Mouse (Mus musculus) MEL (cell line): ENCODE results near the gene R3hcc1l. TPM values are rescaled to one million over a fixed set of nuclear protein-coding genes. Genes with fewer than 3 reads are reported as not detected.

Experiments
- DNase-seq: peaks from one replicate; pipeline ENCODE4 v3.0.0; 2011; ENCODE audit warnings: low read depth, low spot score
- H3K27ac ChIP-seq: 2 replicates; pipeline ENCODE4 v1.5.1; 2012; ENCODE audit warnings: low read depth, mild to moderate bottlenecking, control low read depth, low read length, moderate library complexity; ENCODE audit not compliant: control insufficient read depth
- H3K27me3 ChIP-seq, 2 experiments: fragments of 150-350 bp in 1 of 2; sonication (generic) in 1 of 2; 2 replicates each; pipeline ENCODE4 v1.6.1; 2012; ENCODE audit warnings: low read length in 2 of 2, mild to moderate bottlenecking in 2 of 2, improper control_type of control experiment in 1 of 2, moderate library complexity in 1 of 2; ENCODE audit not compliant: insufficient read depth in 2 of 2, control insufficient read depth in 1 of 2
- H3K36me3 ChIP-seq, 2 experiments: 2 replicates each; pipeline ENCODE4 v1.6.1; 2012 to 2014; ENCODE audit warnings: low read length in 2 of 2, improper control_type of control experiment in 1 of 2, inconsistent platforms in 1 of 2, mild to moderate bottlenecking in 1 of 2; ENCODE audit not compliant: insufficient read depth in 2 of 2, control insufficient read depth in 1 of 2
- H3K4me1 ChIP-seq, 2 experiments: fragments of 150-350 bp in 1 of 2; sonication (generic) in 1 of 2; 2 replicates each; pipeline ENCODE4 v1.6.1; 2012; ENCODE audit warnings: low read length in 2 of 2, improper control_type of control experiment in 1 of 2, mild to moderate bottlenecking in 1 of 2; ENCODE audit not compliant: insufficient read depth in 2 of 2, control insufficient read depth in 1 of 2
- H3K4me3 ChIP-seq, 2 experiments: fragments of 150-350 bp in 1 of 2; sonication (generic) in 1 of 2; 2 replicates each; pipeline ENCODE4 v1.5.1; 2012; ENCODE audit warnings: low read depth in 2 of 2, low read length in 2 of 2, mild to moderate bottlenecking in 2 of 2, moderate library complexity in 2 of 2, control low read depth in 1 of 2, improper control_type of control experiment in 1 of 2; ENCODE audit not compliant: control insufficient read depth in 1 of 2, insufficient read depth in 1 of 2
- H3K79me2 ChIP-seq: 2 replicates; pipeline ENCODE4 v1.6.1; 2012; ENCODE audit warnings: mild to moderate bottlenecking, low read length, moderate library complexity; ENCODE audit not compliant: control insufficient read depth, poor library complexity, insufficient read depth
- H3K9ac ChIP-seq: 2 replicates; pipeline ENCODE4 v1.6.1; 2012; ENCODE audit warnings: low read depth, mild to moderate bottlenecking, control low read depth, low read length, moderate library complexity; ENCODE audit not compliant: control insufficient read depth, poor library complexity, severe bottlenecking
- H3K9me3 ChIP-seq: fragments of 150-350 bp; sonication (generic); replicated peaks from 2 replicates; pipeline ENCODE4 v1.6.1; 2012; ENCODE audit warnings: mild to moderate bottlenecking, low read length, improper control_type of control experiment, moderate library complexity; ENCODE audit not compliant: insufficient read depth
- BHLHE40 ChIP-seq: IDR thresholded peaks from 2 replicates; pipeline ENCODE4 v1.6.1; 2012; ENCODE audit warnings: low read depth, mild to moderate bottlenecking, inconsistent platforms, low read length, improper control_type of control experiment, borderline replicate concordance
- CHD1 ChIP-seq: IDR thresholded peaks from 2 replicates; pipeline ENCODE4 v1.6.1; 2012; ENCODE audit warnings: low read depth, mild to moderate bottlenecking, inconsistent platforms, low read length, improper control_type of control experiment
- CHD2 ChIP-seq: IDR thresholded peaks from 2 replicates; pipeline ENCODE4 v1.6.1; 2011; ENCODE audit warnings: low read length, improper control_type of control experiment
- CTCF ChIP-seq, 3 experiments: IDR thresholded peaks in 2 of 3; conservative IDR thresholded peaks in 1 of 3; 2 replicates each; pipeline ENCODE4 v1.5.1; 2011 to 2012; ENCODE audit warnings: low read length in 3 of 3, low read depth in 2 of 3, mild to moderate bottlenecking in 2 of 3, improper control_type of control experiment in 1 of 3, inconsistent platforms in 1 of 3, mixed read lengths in 1 of 3, moderate library complexity in 1 of 3; ENCODE audit not compliant: control insufficient read depth in 1 of 3, insufficient read depth in 1 of 3, poor library complexity in 1 of 3, severe bottlenecking in 1 of 3
- E2F4 ChIP-seq: IDR thresholded peaks from 2 replicates; pipeline ENCODE4 v1.6.1; 2011; ENCODE audit warnings: low read depth, low read length, improper control_type of control experiment, borderline replicate concordance
- EP300 ChIP-seq, 2 experiments: IDR thresholded peaks; 2 replicates each; pipeline ENCODE4 v1.6.1; 2011; ENCODE audit warnings: improper control_type of control experiment in 2 of 2, low read length in 2 of 2, low read depth in 1 of 2, mild to moderate bottlenecking in 1 of 2
- ETS1 ChIP-seq: IDR thresholded peaks from 2 replicates; pipeline ENCODE4 v1.6.1; 2012; ENCODE audit warnings: low read depth, mild to moderate bottlenecking, inconsistent platforms, low read length, improper control_type of control experiment, moderate library complexity
- GATA1 ChIP-seq: IDR thresholded peaks from 2 replicates; pipeline ENCODE4 v1.6.1; 2011; ENCODE audit warnings: low read depth, low read length, improper control_type of control experiment
- HCFC1 ChIP-seq: IDR thresholded peaks from 2 replicates; pipeline ENCODE4 v1.6.1; 2012; ENCODE audit warnings: low read depth, mild to moderate bottlenecking, inconsistent platforms, low read length, improper control_type of control experiment, moderate library complexity
- JUND ChIP-seq: IDR thresholded peaks from 2 replicates; pipeline ENCODE4 v1.6.1; 2011; ENCODE audit warnings: low read depth, mild to moderate bottlenecking, improper control_type of control experiment, low read length
- KAT2A ChIP-seq: conservative IDR thresholded peaks from 2 replicates; pipeline ENCODE4 v1.6.1; 2012; ENCODE audit warnings: low read depth, low read length, improper control_type of control experiment, inconsistent platforms
- MAFK ChIP-seq: IDR thresholded peaks from 2 replicates; pipeline ENCODE4 v1.6.1; 2011; ENCODE audit warnings: low read depth, mild to moderate bottlenecking, low read length, improper control_type of control experiment, borderline replicate concordance
- MAX ChIP-seq: IDR thresholded peaks from 2 replicates; pipeline ENCODE4 v1.6.1; 2011; ENCODE audit warnings: low read length, improper control_type of control experiment
- MAZ ChIP-seq: IDR thresholded peaks from 2 replicates; pipeline ENCODE4 v1.6.1; 2012; ENCODE audit warnings: low read depth, mild to moderate bottlenecking, inconsistent platforms, low read length, improper control_type of control experiment
- MEF2A ChIP-seq: IDR thresholded peaks from 2 replicates; pipeline ENCODE4 v1.6.1; 2014; ENCODE audit warnings: low read depth, mild to moderate bottlenecking, inconsistent platforms, low read length, improper control_type of control experiment; ENCODE audit not compliant: poor library complexity, insufficient replicate concordance, severe bottlenecking; ENCODE audit errors: extremely low read depth
- MXI1 ChIP-seq: IDR thresholded peaks from 2 replicates; pipeline ENCODE4 v1.6.1; 2011; ENCODE audit warnings: mild to moderate bottlenecking, low read depth, low read length, improper control_type of control experiment
- MYB ChIP-seq: IDR thresholded peaks from 2 replicates; pipeline ENCODE4 v1.6.1; 2011; ENCODE audit warnings: mild to moderate bottlenecking, low read depth, low read length, improper control_type of control experiment
- NELFE ChIP-seq: IDR thresholded peaks from 2 replicates; pipeline ENCODE4 v1.6.1; 2011; ENCODE audit warnings: low read depth, low read length, improper control_type of control experiment
- NRF1 ChIP-seq: IDR thresholded peaks from 2 replicates; pipeline ENCODE4 v1.6.1; 2014; ENCODE audit warnings: low read depth, mild to moderate bottlenecking, inconsistent platforms, low read length, improper control_type of control experiment, moderate library complexity; ENCODE audit not compliant: poor library complexity, insufficient read depth, severe bottlenecking
- POLR2A ChIP-seq, 2 experiments: IDR thresholded peaks; 2 replicates each; pipeline ENCODE4 v1.6.1; 2011 to 2012; ENCODE audit warnings: low read length in 2 of 2, mild to moderate bottlenecking in 2 of 2, control low read depth in 1 of 2, improper control_type of control experiment in 1 of 2, low read depth in 1 of 2, moderate library complexity in 1 of 2; ENCODE audit not compliant: control insufficient read depth in 1 of 2, insufficient read depth in 1 of 2, poor library complexity in 1 of 2
- POLR2AphosphoS5 ChIP-seq: IDR thresholded peaks from 2 replicates; pipeline ENCODE4 v1.6.1; 2012; ENCODE audit warnings: low read depth, borderline replicate concordance, mild to moderate bottlenecking, inconsistent platforms, low read length, moderate library complexity, mixed read lengths
- RAD21 ChIP-seq: IDR thresholded peaks from 2 replicates; pipeline ENCODE4 v1.6.1; 2011; ENCODE audit warnings: mild to moderate bottlenecking, low read depth, low read length, improper control_type of control experiment
- RCOR1 ChIP-seq: IDR thresholded peaks from 2 replicates; pipeline ENCODE4 v1.6.1; 2012; ENCODE audit warnings: low read depth, mild to moderate bottlenecking, inconsistent platforms, low read length, improper control_type of control experiment
- SIN3A ChIP-seq: IDR thresholded peaks from 2 replicates; pipeline ENCODE4 v1.6.1; 2012; ENCODE audit warnings: low read length, improper control_type of control experiment, inconsistent platforms
- SMC3 ChIP-seq: IDR thresholded peaks from 2 replicates; pipeline ENCODE4 v1.6.1; 2011; ENCODE audit warnings: low read depth, low read length, improper control_type of control experiment
- TAL1 ChIP-seq: IDR thresholded peaks from 2 replicates; pipeline ENCODE4 v1.6.1; 2012; ENCODE audit warnings: mild to moderate bottlenecking, inconsistent platforms, low read length, moderate library complexity, mixed read lengths
- TBP ChIP-seq: IDR thresholded peaks from 2 replicates; pipeline ENCODE4 v1.8.0; 2011; ENCODE audit warnings: low read depth, low read length, improper control_type of control experiment
- TCF12 ChIP-seq: IDR thresholded peaks from 2 replicates; pipeline ENCODE4 v1.6.1; 2014; ENCODE audit warnings: low read depth, mild to moderate bottlenecking, inconsistent platforms, low read length, improper control_type of control experiment, moderate library complexity
- UBTF ChIP-seq: IDR thresholded peaks from 2 replicates; pipeline ENCODE4 v1.6.1; 2012; ENCODE audit warnings: low read depth, mild to moderate bottlenecking, inconsistent platforms, low read length, improper control_type of control experiment, moderate library complexity, borderline replicate concordance; ENCODE audit not compliant: insufficient read depth
- USF1 ChIP-seq: IDR thresholded peaks from 2 replicates; pipeline ENCODE4 v1.6.1; 2014; ENCODE audit warnings: low read depth, mild to moderate bottlenecking, inconsistent platforms, low read length, improper control_type of control experiment, moderate library complexity
- USF2 ChIP-seq, 2 experiments: IDR thresholded peaks; 2 replicates each; pipeline ENCODE4 v1.6.1; 2011 to 2012; ENCODE audit warnings: improper control_type of control experiment in 2 of 2, low read length in 2 of 2, borderline replicate concordance in 1 of 2, inconsistent platforms in 1 of 2, low read depth in 1 of 2, mild to moderate bottlenecking in 1 of 2; ENCODE audit not compliant: insufficient read depth in 1 of 2
- ZC3H11A ChIP-seq: IDR thresholded peaks from 2 replicates; pipeline ENCODE4 v1.6.1; 2012; ENCODE audit warnings: low read depth, mild to moderate bottlenecking, inconsistent platforms, low read length, improper control_type of control experiment
- ZKSCAN1 ChIP-seq: IDR thresholded peaks from 2 replicates; pipeline ENCODE4 v1.6.1; 2012; ENCODE audit warnings: low read depth, mild to moderate bottlenecking, inconsistent platforms, low read length, improper control_type of control experiment, moderate library complexity
- ZMIZ1 ChIP-seq: IDR thresholded peaks from 2 replicates; pipeline ENCODE4 v1.6.1; 2012; ENCODE audit warnings: low read depth, mild to moderate bottlenecking, inconsistent platforms, low read length, improper control_type of control experiment, moderate library complexity
- ZNF384 ChIP-seq: IDR thresholded peaks from 2 replicates; pipeline ENCODE4 v1.6.1; 2012; ENCODE audit warnings: low read depth, mild to moderate bottlenecking, inconsistent platforms, low read length, improper control_type of control experiment
- polyA plus RNA-seq, 2 experiments: library from polyadenylated mRNA; stranded (reverse) in 1 of 2; unstranded in 1 of 2; fragments of >175 nt in 1 of 2; fragments of >200 nt in 1 of 2; gene quantifications; 2 replicates each; pipeline versions ENCODE4 v1.2.1 to v1.2.4; 2012; ENCODE audit warnings: low replicate concordance in 2 of 2, low read depth in 1 of 2; ENCODE audit not compliant: insufficient read length in 2 of 2, insufficient read depth in 1 of 2, missing spikeins in 1 of 2
- total RNA-seq: library from RNA; depleted of rRNA; stranded (reverse); fragments of 300-350 nt; gene quantifications from 2 replicates; pipeline ENCODE4 v1.2.3, GENCODE M21; 2012; rRNA removed

The R3hcc1l gene
- 12.9 and 14.8 TPM in 2 replicates for total RNA-seq
- polyA plus RNA-seq, result 100 to 1,000 TPM in 1 of 2 experiments, 10 to 100 TPM in 1; 21.5 to 119 TPM

GRCm38 (mm10) chr19:42518620-42519310 is at the start of gene R3hcc1l:
Gene R3hcc1l (plus strand): TSS chr19:42518759.
- Histone ChIP-seq H3K79me2 (peaks cover 34% of the 10 kb centered on the region), H3K36me3 (peaks cover 0 to 28% of the 10 kb centered on the region in 2 experiments; a peak in 3 of 4 replicates), H3K4me3 (peak within 1 kb of the TSS; percentile 78 to 97), H3K9me3 (no peaks in the 10 kb centered on the region), H3K4me1 (peaks cover 6 to 13% of the 10 kb centered on the region in 2 experiments; a peak in 3 of 4 replicates), H3K27me3 (no peaks in the 10 kb centered on the region), H3K9ac (peak within 1 kb of the TSS; percentile 96), H3K27ac (peak within 1 kb of the TSS; percentile 86)
- DNase-seq, result peak; percentile 98
- TF ChIP-seq KAT2A (no peak; the same call in 1 of the 2 replicates), POLR2AphosphoS5 (peak; percentile 80; the same call in 1 of the 2 replicates), JUND (no peak), E2F4 (peak; percentile 40; the same call in 1 of the 2 replicates), RAD21 (no peak), SIN3A (peak; percentile 93), EP300 (IDR thresholded peaks at IDR 0.05; ENCODE audit: low read depth in 1 of 2, low read length in 2 of 2) (no peak), MAFK (no peak), HCFC1 (peak; percentile 100), CHD2 (no peak), GATA1 (0 out of 2 replicates have a peak, but pooled peaks have one; percentile 43), TAL1 (no peak), MEF2A (no peak), NELFE (peak; percentile 81), RCOR1 (no peak), SMC3 (no peak), CTCF (IDR thresholded peaks at IDR 0.05 in 2 of 3, conservative IDR thresholded peaks at IDR 0.05 in 1 of 3; ENCODE audit: control insufficient read depth in 1 of 3, insufficient read depth in 1 of 3, low read depth in 2 of 3, low read length in 3 of 3, poor library complexity in 1 of 3, severe bottlenecking in 1 of 3) (peak; percentile 28 to 77 (median 72); a peak in 5 of 6 replicates), UBTF (0 out of 2 replicates have a peak, but pooled peaks have one; percentile 25), ZC3H11A (no peak), TCF12 (peak; percentile 64; the same call in 1 of the 2 replicates), ETS1 (no peak), TBP (peak; percentile 80), ZMIZ1 (no peak), POLR2A (IDR thresholded peaks at IDR 0.05; ENCODE audit: control insufficient read depth in 1 of 2, insufficient read depth in 1 of 2, low read depth in 1 of 2, low read length in 2 of 2, poor library complexity in 1 of 2) (peak; percentile 72 to 98; a peak in 3 of 4 replicates), MYB (no peak), MXI1 (peak; percentile 65; the same call in 1 of the 2 replicates), USF1 (peak; percentile 51; the same call in 1 of the 2 replicates), ZKSCAN1 (no peak), CHD1 (no peak), NRF1 (peak; percentile 55), BHLHE40 (no peak), ZNF384 (no peak), MAX (0 out of 2 replicates have a peak, but pooled peaks have one; percentile 22), MAZ (peak; percentile 78; the same call in 1 of the 2 replicates), USF2 (IDR thresholded peaks at IDR 0.05; ENCODE audit: borderline replicate concordance in 1 of 2, insufficient read depth in 1 of 2, low read depth in 1 of 2, low read length in 2 of 2) (no peak)
